Mouse (Mus musculus): ENCODE results near the gene Serpinb7.

Serpinb7 gene

DNA sequence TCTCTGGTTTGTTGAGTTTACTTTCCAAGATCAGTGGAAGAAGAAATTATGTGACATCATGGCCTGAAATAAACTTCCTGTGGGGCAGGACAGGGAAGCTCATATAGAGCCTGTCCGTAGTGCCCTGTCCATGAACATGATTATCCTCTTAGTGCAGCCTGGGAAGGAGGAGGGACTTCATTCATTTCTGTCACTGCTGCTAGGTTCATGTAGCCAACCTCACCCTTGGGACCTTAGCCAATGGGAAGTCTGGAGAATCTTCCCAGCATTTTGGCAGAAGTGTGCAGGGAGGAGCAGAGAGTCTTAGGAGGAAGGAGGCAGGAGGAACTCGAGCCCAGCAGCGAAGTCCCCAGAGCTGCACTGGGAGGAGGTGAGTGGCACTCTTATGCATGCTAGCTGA is at the start of gene Serpinb7:
TSS of gene Serpinb7 (plus strand) at position 301 of the 400 bp plus-strand sequence.
- DNase-seq = no peak

- DNase-seq = no peak
These were observed 49.1 kb upstream of the Serpinb7 start for GRCm38 (mm10) chr1:107350392-107350791.

DNA sequence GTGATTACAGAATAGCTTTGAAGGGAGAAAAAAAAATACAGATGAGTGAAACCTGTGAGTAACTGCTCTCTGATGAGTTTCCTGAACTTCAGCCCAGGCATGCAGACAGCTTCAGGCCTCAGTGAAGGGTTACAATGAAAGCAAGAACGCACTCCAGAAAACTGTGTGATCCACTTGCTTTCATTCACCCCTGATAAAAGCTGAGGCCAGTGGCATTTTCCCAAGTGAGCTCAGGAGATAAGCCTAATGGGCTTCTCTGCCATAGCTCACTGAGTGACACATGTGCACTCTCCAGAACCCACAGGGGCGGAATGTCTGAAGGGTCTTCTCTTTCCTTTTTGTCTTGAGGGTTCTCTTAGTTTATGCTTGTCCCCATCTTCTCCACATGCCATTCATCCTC is 48.3 kb upstream of the Serpinb7 start:
- no peak for DNase-seq

GRCm38 (mm10) chr1:107353046-107353445 is 46.4 kb upstream of the Serpinb7 start:
- DNase-seq = no peak

DNA sequence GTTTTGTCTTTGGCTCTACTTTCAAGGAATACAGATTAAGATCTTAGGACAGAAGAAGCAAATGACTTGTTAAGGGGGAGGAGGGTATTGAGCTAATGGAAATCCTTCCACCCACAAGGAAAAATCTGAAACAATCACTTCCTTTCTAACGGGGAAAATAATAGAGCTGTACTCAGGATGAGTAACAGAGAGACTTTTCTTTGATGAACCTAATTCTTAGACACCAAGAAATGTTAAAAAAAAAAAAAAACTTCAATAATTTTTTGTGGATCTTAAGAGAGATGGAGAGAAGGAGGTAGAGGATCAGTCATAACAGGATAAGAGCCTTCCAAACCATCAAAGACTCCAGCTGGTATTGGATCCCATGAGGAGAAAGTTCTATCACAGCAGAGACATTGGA is 38.6 kb upstream of the Serpinb7 start, which contains the start of gene Serpinb11:
TSS of gene Serpinb11 (plus strand) at position 301 of the 400 bp plus-strand sequence.
- no peak for DNase-seq

DNA sequence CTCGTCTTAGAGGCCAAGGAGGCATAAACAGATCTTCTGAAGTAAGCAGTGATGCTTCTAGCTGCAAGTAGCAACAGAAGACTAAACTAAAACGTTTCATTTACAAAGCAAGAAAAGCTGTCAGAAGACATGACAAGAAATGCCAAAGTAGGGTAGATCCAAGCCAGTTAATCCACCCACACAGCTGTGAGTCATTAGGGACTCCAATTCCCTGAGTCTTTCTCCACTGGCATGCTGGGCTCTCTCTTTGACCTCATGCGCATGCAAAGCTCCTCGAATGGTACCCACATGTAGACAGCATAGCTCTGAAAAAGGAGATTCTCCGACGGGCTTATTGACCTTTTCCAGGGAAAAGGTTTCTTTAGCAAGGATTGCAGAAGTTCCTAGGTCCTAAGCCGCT is 33.5 kb upstream of the Serpinb7 start:
- no peak for DNase-seq

DNA sequence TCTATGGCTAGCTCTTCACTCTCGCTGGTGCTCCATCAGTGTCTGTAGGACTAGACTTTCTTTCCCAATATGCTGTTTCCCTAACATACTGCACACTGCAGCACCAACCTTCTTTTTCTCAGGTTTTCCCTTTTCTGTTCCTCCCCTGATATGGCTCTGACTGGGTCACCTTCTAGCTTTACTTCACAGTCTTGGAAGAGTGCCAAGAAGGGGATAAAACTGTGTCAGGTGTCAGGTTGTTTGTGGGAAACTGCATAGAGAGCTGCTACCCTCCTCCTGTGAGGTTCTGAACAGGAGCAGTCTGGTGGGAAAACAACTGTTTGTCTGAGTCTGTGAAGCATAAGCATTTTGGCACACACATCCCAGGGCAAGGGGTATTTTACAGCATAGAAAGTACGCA is 30.5 kb upstream of the Serpinb7 start:
- DNase-seq = no peak

GRCm38 (mm10) chr1:107376952-107377351 is 22.5 kb upstream of the Serpinb7 start:
- DNase-seq = no peak

GRCm38 (mm10) chr1:107378368-107378767 is 21.1 kb upstream of the Serpinb7 start:
- DNase-seq = no peak

DNA sequence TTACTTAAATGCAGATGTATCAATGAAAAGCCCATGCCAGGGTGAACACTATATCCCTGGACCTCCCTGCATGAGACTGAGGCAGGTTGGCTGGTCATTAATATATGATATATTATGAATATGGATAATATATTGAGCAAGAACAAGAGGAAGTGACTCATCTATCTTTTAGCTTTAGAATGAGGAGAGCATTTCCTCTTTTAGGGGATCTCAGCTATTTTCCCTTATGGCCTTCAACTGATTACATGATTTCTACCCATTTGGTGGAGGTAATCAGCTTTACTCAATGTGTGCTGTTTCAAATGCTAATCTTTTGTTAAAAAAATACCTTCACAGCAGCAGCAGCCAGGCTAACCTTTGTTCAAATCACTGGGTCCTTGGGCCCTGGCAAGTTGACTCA is 18.0 kb upstream of the Serpinb7 start:
- DNase-seq = no peak

DNA sequence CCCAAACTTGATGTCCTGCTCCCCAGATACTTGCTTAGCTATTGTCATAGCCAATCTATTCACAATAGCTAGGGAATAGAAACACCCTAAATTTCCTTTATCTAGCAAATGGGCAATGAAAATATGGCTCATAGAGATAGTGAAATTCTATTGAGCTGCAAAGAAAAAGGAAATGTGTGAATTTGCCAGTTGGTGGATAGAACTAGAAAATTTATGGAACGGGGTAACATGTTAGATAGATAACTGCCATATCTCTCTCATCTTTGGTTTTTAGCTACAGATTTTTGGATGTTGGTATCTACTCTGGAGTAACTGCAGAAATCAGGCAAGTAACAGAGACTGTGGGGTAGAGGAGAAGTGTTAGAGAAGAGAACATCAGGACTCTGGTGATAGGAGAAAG is 17.1 kb upstream of the Serpinb7 start:
- no peak for DNase-seq

DNA sequence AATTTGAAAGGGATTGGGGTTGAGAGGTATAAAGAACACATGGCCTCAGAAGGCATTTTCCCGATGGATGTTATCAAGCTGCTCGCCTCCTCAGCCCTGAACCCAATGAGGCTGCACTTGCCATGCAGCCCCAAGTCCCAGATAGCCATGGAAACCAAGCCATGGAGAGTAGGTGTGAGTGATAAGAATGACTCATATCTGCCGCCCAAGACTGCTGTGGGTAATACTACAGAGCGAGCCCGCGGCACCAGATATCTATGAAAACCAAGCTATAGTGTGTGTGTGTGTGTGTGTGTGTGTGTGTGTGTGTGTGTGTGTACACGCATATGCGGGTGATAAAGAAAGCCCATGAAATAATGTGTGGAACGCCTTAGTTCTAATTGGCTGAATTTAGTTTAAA is 14.9 kb upstream of the Serpinb7 start:
- no peak for DNase-seq

- no peak for DNase-seq
These were observed 9.7 kb upstream of the Serpinb7 start for GRCm38 (mm10) chr1:107389753-107390152.

GRCm38 (mm10) chr1:107397481-107397880 is 2.0 kb upstream of the Serpinb7 start:
- no peak for DNase-seq

GRCm38 (mm10) chr1:107402082-107402481 is 2.6 kb downstream of the Serpinb7 start:
- DNase-seq = no peak

DNA sequence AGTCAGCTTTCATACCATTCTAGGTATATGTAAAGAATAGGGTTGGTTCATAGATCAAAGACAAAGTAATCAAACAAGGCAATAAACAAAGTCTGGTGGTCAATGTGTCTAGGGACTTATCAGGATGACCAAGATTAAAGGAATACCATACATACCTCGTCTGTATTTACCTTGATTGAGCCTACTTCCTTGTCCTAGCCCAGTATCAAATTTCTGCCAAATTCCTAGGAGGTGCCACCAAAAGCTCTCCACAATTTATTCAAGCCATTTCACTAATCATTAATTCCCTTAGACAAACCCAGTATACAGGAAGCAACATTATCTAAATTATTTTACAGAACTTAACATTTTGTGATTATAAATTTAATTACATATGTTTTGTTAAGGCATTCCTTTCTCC is 15.2 kb downstream of the Serpinb7 start:
- DNase-seq = no peak

GRCm38 (mm10) chr1:107422487-107422886 is 23.0 kb downstream of the Serpinb7 start:
- no peak for DNase-seq

DNA sequence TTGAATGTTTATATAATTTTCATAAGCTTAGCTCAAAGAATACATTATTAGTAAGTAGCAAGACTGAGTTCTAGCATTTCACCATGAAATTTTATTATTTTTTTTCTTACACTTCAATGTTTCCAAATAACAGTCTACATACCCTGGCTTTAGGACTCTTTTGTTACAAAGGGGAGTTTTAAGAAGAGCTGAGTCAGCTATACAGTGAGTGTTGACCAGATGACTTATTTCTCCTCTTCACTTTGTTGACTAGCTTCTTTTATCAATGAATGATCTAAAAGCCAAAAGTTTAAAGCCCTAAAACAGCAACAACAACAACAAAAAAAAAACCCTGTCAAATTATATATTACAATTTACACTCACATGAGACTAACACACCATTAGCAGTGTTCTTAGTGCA is 31.8 kb downstream of the Serpinb7 start:
- DNase-seq = no peak

DNA sequence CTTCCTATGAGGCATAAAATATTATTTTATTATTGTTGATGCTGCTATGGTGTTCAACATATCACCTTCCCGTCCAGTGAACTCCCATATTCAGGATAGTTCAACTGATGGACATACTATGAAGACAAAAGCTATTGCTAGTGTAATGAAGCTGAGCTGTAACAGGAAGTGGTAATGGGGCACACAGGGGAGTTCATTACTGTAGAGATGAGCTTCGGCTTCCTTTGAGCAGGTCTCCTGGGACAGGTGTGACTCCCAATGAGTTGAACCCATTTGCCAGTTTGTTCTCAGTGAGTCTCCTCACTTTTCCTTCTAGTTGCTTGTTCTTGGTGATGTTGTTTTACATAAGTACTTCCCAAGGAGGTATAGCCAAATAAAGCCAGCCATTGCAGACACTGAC is 36.1 kb downstream of the Serpinb7 start:
- no peak for DNase-seq

DNA sequence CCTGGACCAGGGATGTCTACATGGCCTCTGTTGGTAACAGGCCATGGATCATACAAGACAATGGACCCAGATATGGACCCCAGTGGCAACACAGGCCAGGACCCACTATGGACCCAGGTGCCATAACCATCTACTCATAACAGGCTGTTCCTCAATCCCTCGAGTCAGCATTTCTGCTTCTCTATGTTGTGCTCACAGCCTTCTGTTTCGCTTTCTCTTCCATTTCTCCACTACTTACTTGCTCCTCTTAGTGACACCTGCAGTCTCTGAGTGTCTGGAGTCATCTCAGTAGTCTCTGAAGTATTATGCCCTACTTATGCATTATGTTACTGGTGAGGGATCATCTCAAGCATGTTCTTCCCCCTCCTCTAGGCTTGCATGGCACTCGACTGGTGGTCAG is 40.0 kb downstream of the Serpinb7 start:
- DNase-seq = no peak

DNA sequence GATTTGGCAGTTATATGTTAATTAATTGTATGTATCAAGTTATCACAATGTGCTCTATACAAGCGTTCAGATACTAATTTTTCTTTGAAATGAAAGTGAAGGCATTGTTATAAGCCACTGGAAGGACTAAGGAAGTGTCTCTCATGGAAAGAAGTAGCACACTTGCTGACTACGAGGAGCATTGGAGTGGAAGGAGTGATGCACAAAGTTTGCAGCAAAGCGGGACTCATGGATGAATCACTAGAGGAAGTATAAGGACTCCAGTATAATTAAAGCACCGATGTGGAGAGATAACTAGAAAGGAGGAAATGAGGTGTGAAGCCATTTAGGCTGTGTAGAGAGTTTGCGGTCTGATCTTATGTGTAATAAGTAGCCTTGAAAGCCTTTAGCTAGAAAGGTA is 45.9 kb downstream of the Serpinb7 start:
- DNase-seq = no peak

GRCm38 (mm10) chr1:107447228-107447931 is 47.9 kb downstream of the Serpinb7 start:
- DNase-seq = no peak

DNA sequence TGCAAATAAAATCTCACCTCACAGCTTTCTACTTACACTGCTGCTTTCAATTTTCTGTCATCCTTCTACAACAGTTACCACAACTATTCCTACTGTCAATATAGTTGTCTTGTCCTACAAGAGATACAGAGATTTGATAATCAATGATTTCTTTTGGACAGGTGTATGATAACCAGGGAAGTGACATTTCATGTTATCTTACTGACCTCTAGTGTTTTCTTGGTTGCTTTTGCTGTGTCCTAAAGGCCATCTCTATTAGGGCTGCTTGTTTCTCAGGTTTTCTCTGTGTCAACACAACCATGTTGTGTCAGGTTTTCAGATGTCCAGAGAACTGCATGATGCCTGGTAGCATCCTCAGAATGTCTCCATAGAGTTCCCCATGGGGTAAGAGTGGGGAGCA is 80.5 kb downstream of the Serpinb7 start:
- no peak for DNase-seq

DNA sequence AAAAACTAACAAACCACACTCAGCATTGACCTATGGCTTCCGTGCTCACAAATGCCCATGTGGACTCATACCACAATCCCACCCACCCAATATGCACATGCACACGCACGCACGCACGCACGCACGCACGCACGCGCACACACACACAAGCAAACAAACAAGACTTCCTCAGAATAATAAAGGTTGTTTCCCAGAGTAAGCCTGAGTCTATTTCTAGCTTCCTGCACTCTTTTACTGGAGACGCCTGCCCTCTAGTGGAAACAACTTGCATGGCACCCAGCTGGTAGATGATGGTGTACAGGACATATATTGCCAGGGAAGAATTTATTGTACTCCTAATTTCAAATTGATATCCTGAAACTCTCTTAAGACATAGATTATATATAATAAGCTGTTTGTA is 82.0 kb downstream of the Serpinb7 start:
- peak; percentile 34 for DNase-seq

DNA sequence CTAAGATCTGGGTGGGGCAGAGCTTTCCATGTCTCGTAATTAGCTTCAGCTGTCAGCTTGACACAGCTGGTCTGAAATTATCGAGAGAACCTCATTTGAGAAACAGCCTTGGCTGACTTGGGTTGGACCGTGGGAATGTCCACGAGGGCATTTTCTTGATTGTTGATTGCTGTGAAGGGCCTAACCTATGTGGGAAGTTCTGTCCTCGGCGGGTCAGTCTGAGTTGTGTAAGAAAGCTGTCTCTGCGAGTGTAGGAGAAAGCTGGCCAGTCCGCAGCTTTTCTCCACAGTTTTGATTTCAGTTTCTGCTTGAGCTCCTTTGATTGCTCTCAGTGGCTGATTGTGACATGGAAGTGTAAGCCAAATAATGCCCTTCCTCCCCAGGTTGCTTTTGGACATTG is 90.1 kb downstream of the Serpinb7 start:
- no peak for DNase-seq
